Mouse (Mus musculus) left cerebral cortex, adult 6 months (tissue): ENCODE data around the gene Gli3. TPM values are rescaled to one million over a fixed set of nuclear protein-coding genes. Genes with fewer than 3 reads are reported as not detected.

Source experiments
- long read RNA-seq, 2 experiments: library from polyadenylated mRNA; unstranded; transcript quantifications; one replicate each; pipeline ENCODE4 v2.0.0; 2019 to 2020
- polyA plus RNA-seq: library from polyadenylated mRNA; unstranded; fragments of <200 nt; fragmentation: Nextera tagmentation; gene quantifications from 2 replicates; pipeline ENCODE4 v1.2.3, GENCODE M21; 2021

Gene Gli3
- polyA plus RNA-seq = 1.6 and 5.6 TPM in 2 replicates
- long read RNA-seq, experiment 1, partial matches to known transcripts = 0 of 2 reads
- long read RNA-seq, experiment 1, other reads (novel, unspliced or antisense) = 2 of 2 reads
- long read RNA-seq, experiment 2, partial matches to known transcripts = 0 of 11 reads
- long read RNA-seq, experiment 2, other reads (novel, unspliced or antisense) = 11 of 11 reads

GRCm38 (mm10) chr13:15462830-15463491 is at the start of gene Gli3:
Gene Gli3, plus strand, starts transcription at chr13:15463235.

